Mouse (Mus musculus): ENCODE results near the gene Gm11007. TPM values are rescaled to one million over a fixed set of nuclear protein-coding genes. Genes with fewer than 3 reads are reported as not detected.
"Not testable (repeated sequence)": the region's sequence is repeated elsewhere in the genome, so short reads cannot be mapped to it uniquely, and the experiment has no call there.

The Gm11007 gene
- not detected in 2 replicates for polyA plus RNA-seq (2012; rRNA removed)

DNA sequence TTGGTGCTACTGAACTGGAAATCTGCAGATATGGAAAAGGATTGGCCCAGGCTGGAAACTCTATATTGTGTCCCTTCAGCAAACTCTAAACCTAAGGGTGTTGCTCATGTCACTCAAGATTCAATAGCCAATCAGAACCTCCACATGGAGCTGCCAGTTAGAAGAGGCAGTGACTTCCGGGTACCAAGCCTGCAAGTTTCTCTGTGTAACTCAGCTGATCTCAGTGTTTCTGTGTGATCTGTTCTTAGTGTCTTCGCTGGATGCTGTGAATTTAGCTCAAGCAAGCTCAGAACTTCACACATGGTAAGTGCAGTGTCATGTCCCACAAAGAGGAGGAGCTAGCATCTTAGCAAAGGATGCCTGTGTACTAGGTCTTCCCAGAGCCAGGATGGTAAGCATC is at the start of gene Gm11007:
Gm11007 (plus strand) TSS at position 301 of the 400 bp plus-strand sequence.
- DNase-seq (ENCODE audit: extremely low spot score in 1 of 2, low spot score in 1 of 2) = not testable (repeated sequence)

Other genes starting within 250 kb of the Gm11007 start
- 28.6 and 34.8 TPM in 2 replicates for gene Gm4724, start 208.2 kb upstream of the Gm11007 start, polyA plus RNA-seq (2012; rRNA removed)
- 3.5 and 4.0 TPM in 2 replicates for gene Zfp965, start 174.0 kb upstream of the Gm11007 start, polyA plus RNA-seq (2012; rRNA removed)
- not detected in 2 replicates for gene Zfp969, start 59.7 kb downstream of the Gm11007 start, polyA plus RNA-seq (2012; rRNA removed)
- gene Gm2007, start 97.6 kb downstream of the Gm11007 start, polyA plus RNA-seq (2012; rRNA removed) = not detected in 2 replicates
- 6.7 and 7.2 TPM in 2 replicates for gene Gm14288, start 157.1 kb downstream of the Gm11007 start, polyA plus RNA-seq (2012; rRNA removed)
- 7.3 and 8.9 TPM in 2 replicates for gene Gm6710, start 225.2 kb downstream of the Gm11007 start, polyA plus RNA-seq (2012; rRNA removed)

Data from frontal cortex, adult 2 months (tissue).